In genomic region chr17:53833366-53833765, GRCm38 (mm10) we compare ENCODE assay signal across 10 mouse cellular contexts. TPM values are rescaled to one million over a fixed set of nuclear protein-coding genes. Genes with fewer than 3 reads are reported as not detected.
DNase-seq lines count a peak whose midpoint lies in the region; ATAC-seq and TF ChIP-seq lines count a peak whose summit lies in the region.
"Had no signal": no experiment of that assay in that cellular context is flagged by ENCODE, and none has a peak within 500 bp of the region (broad histone marks: within the 10 kb centered on the region; RNA-seq: fewer than 3 reads in every experiment).

No protein-coding gene starts in this region.

- TF ChIP-seq CTCF in liver, postnatal 0 days (IDR thresholded peaks at IDR 0.05; ENCODE audit: low read depth), result peak; percentile 56
- peak; percentile 67 for TF ChIP-seq CTCF in Patski (IDR thresholded peaks at IDR 0.05)
- peak; percentile 71 for TF ChIP-seq CTCF in hindbrain, postnatal 0 days (IDR thresholded peaks at IDR 0.05; ENCODE audit: low read depth)

- no peak for ATAC-seq in liver, postnatal 0 days
- ATAC-seq in liver, embryonic 12.5 days, result no peak
- peak; percentile 76 for ATAC-seq in Patski
- no peak for ATAC-seq in hindbrain, postnatal 0 days
- no peak for ATAC-seq in erythroid progenitor cell, adult 5-6 weeks (replicated peaks; ENCODE audit: low FRiP score, poor library complexity, severe bottlenecking)

- H3K9me3 ChIP-seq in liver, postnatal 0 days (ENCODE audit: low read length), result no peaks in the 10 kb centered on the region
- no peaks in the 10 kb centered on the region for H3K9me3 ChIP-seq in liver, embryonic 12.5 days (replicated peaks)
- H3K9me3 ChIP-seq in hindbrain, postnatal 0 days (ENCODE audit: low read length), result no peaks in the 10 kb centered on the region

- WGBS in liver, postnatal 0 days (ENCODE audit: insufficient replicate concordance), result 52% methylated on average over 3 of the region's 3 CpGs
- WGBS in liver, embryonic 12.5 days (ENCODE audit: insufficient replicate concordance), result 34% methylated on average over 3 of the region's 3 CpGs
- 59% methylated on average over 3 of the region's 3 CpGs for WGBS in hindbrain, postnatal 0 days

- H3K27ac ChIP-seq in liver, postnatal 0 days (ENCODE audit: low read depth), result no peak overlapping the region
- no peak overlapping the region for H3K27ac ChIP-seq in liver, embryonic 12.5 days
- no peak overlapping the region for H3K27ac ChIP-seq in hindbrain, postnatal 0 days
- H3K27ac ChIP-seq: macrophage had no signal

- no peaks in the 10 kb centered on the region for H3K4me1 ChIP-seq in liver, postnatal 0 days (ENCODE audit: insufficient read depth)
- no peaks in the 10 kb centered on the region for H3K4me1 ChIP-seq in liver, embryonic 12.5 days
- H3K4me1 ChIP-seq in hindbrain, postnatal 0 days (ENCODE audit: insufficient read depth, low read length), result no peaks in the 10 kb centered on the region

- intact Hi-C loops in left cerebral cortex, postnatal 36 days (cut with DNase I), result loop anchor here (5.0 to 10.0 kb wide), 3 partner anchors 149 to 1269 kb away; partner anchors contain the start of gene Sgo1

- DNase-seq in liver, postnatal 0 days, result peak; percentile 21
- DNase-seq in Patski (ENCODE audit: low read depth, low spot score), result no peak
- peak; percentile 42 for DNase-seq in cerebellum, adult 11-12 months
- DNase-seq in hindbrain, postnatal 0 days (ENCODE audit: low spot score), result peak; percentile 65
- DNase-seq in left cerebral cortex, postnatal 36 days (ENCODE audit: low spot score in 2 of 2), result peak; percentile 4 to 5
- DNase-seq in urinary bladder, adult 18-20 months (ENCODE audit: low spot score in 2 of 2), result no peak

- CTCF ChIA-PET in Patski (lab: Charles Lee), result interaction anchor here (0.7 to 2.3 kb wide), 9 partner anchors 9 to 303 kb away, joined by 3 to 7 read pairs (median 4); partner anchors contain the start of gene Sult1c2

- no peak for TF ChIP-seq EP300 in liver, postnatal 0 days (IDR thresholded peaks at IDR 0.05; ENCODE audit: low read depth)

- no peak overlapping the region for H3K4me2 ChIP-seq in liver, postnatal 0 days (ENCODE audit: low read depth, low read length)
- H3K4me2 ChIP-seq in liver, embryonic 12.5 days, result no peak overlapping the region
- no peak overlapping the region for H3K4me2 ChIP-seq in hindbrain, postnatal 0 days (ENCODE audit: low read depth, low read length)

- in situ Hi-C loops in Patski (cut with MboI; ENCODE audit: low pct_unique_long_range_greater_than_20kb), result loop anchor here (10.0 to 25.0 kb wide), 3 partner anchors 139 to 504 kb away; no protein-coding TSS in a partner anchor

- POLR2A ChIA-PET in Patski (lab: Charles Lee), result no interaction called here

- no peak overlapping the region for H3K4me3 ChIP-seq in liver, postnatal 0 days (ENCODE audit: low read depth, low read length)
- no peak overlapping the region for H3K4me3 ChIP-seq in liver, embryonic 12.5 days
- no peak overlapping the region for H3K4me3 ChIP-seq in hindbrain, postnatal 0 days (ENCODE audit: low read length)

- H3K9ac ChIP-seq in liver, postnatal 0 days (replicated peaks), result no peak overlapping the region
- H3K9ac ChIP-seq in liver, embryonic 12.5 days, result no peak overlapping the region
- no peak overlapping the region for H3K9ac ChIP-seq in hindbrain, postnatal 0 days (replicated peaks; ENCODE audit: low read length)

- no peaks in the 10 kb centered on the region for H3K36me3 ChIP-seq in liver, postnatal 0 days (replicated peaks; ENCODE audit: insufficient read depth, low read length)
- H3K36me3 ChIP-seq in liver, embryonic 12.5 days, result no peaks in the 10 kb centered on the region
- H3K36me3 ChIP-seq in hindbrain, postnatal 0 days (ENCODE audit: insufficient read depth, low read length), result no peaks in the 10 kb centered on the region

- no peaks in the 10 kb centered on the region for H3K27me3 ChIP-seq in liver, postnatal 0 days (ENCODE audit: insufficient read depth, low read length)
- no peaks in the 10 kb centered on the region for H3K27me3 ChIP-seq in liver, embryonic 12.5 days (replicated peaks)
- no peaks in the 10 kb centered on the region for H3K27me3 ChIP-seq in Patski
- no peaks in the 10 kb centered on the region for H3K27me3 ChIP-seq in hindbrain, postnatal 0 days (ENCODE audit: insufficient read depth, low read length)

RNA-seq across cellular contexts. Expression of gene Sult1c2, which starts 12.8 kb away (rescaled TPM):
- 2.7 and 3.5 TPM in 2 replicates for polyA plus RNA-seq in liver, postnatal 0 days (2015; fragmentation: Nextera tagmentation; extraction: Ambion mirVana)
- polyA plus RNA-seq in liver, embryonic 12.5 days (2016; fragmentation: Nextera tagmentation; extraction: Ambion mirVana), result not detected in 2 replicates
- polyA plus RNA-seq in Patski (2021), result 15.0 TPM
- total RNA-seq in hindbrain, postnatal 0 days (2014; rRNA removed), result not detected in 2 replicates
- polyA plus RNA-seq in hindbrain, postnatal 0 days (2015; fragmentation: Nextera tagmentation; extraction: Ambion mirVana), result not detected in 2 replicates
- total RNA-seq in left cerebral cortex, postnatal 36 days (2021), result not detected
- total RNA-seq in erythroid progenitor cell, adult 5-6 weeks (2015; ENCODE audit: low replicate concordance), result not detected in 2 replicates
- total RNA-seq in erythroid progenitor cell, adult 5-6 weeks (2017; ENCODE audit: low replicate concordance), result not detected in 2 replicates
- polyA plus RNA-seq: frontal cortex, adult 2 months; macrophage had no signal

Comparison
In these comparisons a context has a peak if more than half of its experiments do, and no peak if none do; other contexts are left out.
1. DNase-seq: peak in liver, postnatal 0 days (single experiment), cerebellum, adult 11-12 months (single experiment), hindbrain, postnatal 0 days (single experiment) and left cerebral cortex, postnatal 36 days (2 of 2); none in Patski (single experiment) and urinary bladder, adult 18-20 months (0 of 2).
2. Peak in every context shown above with its lines, with median percentiles within 50 percentile points of each other: CTCF ChIP-seq.